Mouse (Mus musculus): Measurements from ENCODE around the gene Rcan3.

GRCm38 (mm10) chr4:135442473-135442872 lies 8.8 kb upstream of the Rcan3 start:
- TF ChIP-seq CTCF (IDR thresholded peaks at IDR 0.05) (no peak), EP300 (IDR thresholded peaks at IDR 0.05) (no peak)
